Mouse (Mus musculus): ENCODE results near the gene Kank1. TPM values are rescaled to one million over a fixed set of nuclear protein-coding genes. Genes with fewer than 3 reads are reported as not detected.

Gene Kank1
- total RNA-seq, 2 experiments from 2014 or later: not detected

Other genes starting within 250 kb of the Kank1 start
- 81.8 and 91.6 TPM in 2 replicates for gene Dock8, start 237.4 kb upstream of the Kank1 start, total RNA-seq (2015)
- gene Dock8, start 237.4 kb upstream of the Kank1 start, total RNA-seq (2017): 40.7 and 45.9 TPM in 2 replicates

Measured in megakaryocyte progenitor cell, adult 5-6 weeks (primary cell).